Mouse (Mus musculus) layer of hippocampus, adult 2 months (tissue): ENCODE measurements around the gene Gm21915. TPM values are rescaled to one million over a fixed set of nuclear protein-coding genes. Genes with fewer than 3 reads are reported as not detected.

Experiments used
- DNase-seq, 2 experiments: peaks; one replicate each; pipeline ENCODE4 v3.0.0; 2022; ENCODE audit warnings: low spot score in 2 of 2
- H3K27ac ChIP-seq: fragments of 200-600 bp; 2 replicates; pipeline ENCODE4 v1.8.1; 2022
- H3K4me3 ChIP-seq: fragments of 200-600 bp; 2 replicates; pipeline ENCODE4 v1.8.1; 2022; ENCODE audit warnings: mild to moderate bottlenecking
- CTCF ChIP-seq: fragments of 200-600 bp; conservative IDR thresholded peaks from 2 replicates; pipeline ENCODE4 v1.8.1; 2022; ENCODE audit warnings: antibody characterized with exemption, mild to moderate bottlenecking, moderate library complexity
- total RNA-seq, 2 experiments: library from RNA; stranded (reverse); gene quantifications; 2 replicates each; pipeline ENCODE4 v1.2.3; 2021

The Gm21915 gene
- total RNA-seq, 2 experiments from 2014 or later, result not detected

- no peak overlapping the region for H3K4me3 ChIP-seq
- TF ChIP-seq CTCF, result no peak
- DNase-seq, result no peak
- no peak overlapping the region for H3K27ac ChIP-seq
These were observed 30.8 kb upstream of the Gm21915 start for GRCm38 (mm10) chr9:40639536-40640187.

GRCm38 (mm10) chr9:40641318-40641717 is 29.1 kb upstream of the Gm21915 start:
- no peak for DNase-seq
- Histone ChIP-seq H3K4me3 (no peak overlapping the region), H3K27ac (no peak overlapping the region)
- TF ChIP-seq CTCF, result no peak

- Histone ChIP-seq H3K4me3 (no peak overlapping the region), H3K27ac (no peak overlapping the region)
- TF ChIP-seq CTCF, result no peak
These were observed 27.8 kb upstream of the Gm21915 start for GRCm38 (mm10) chr9:40642470-40643220.

GRCm38 (mm10) chr9:40649444-40649843 is 21.0 kb upstream of the Gm21915 start:
- Histone ChIP-seq H3K27ac (no peak overlapping the region), H3K4me3 (no peak overlapping the region)
- no peak for DNase-seq
- no peak for TF ChIP-seq CTCF

More at GRCm38 (mm10) chr9:40642470-40643220, 27.8 kb upstream of the Gm21915 start:
- DNase-seq, result no peak

GRCm38 (mm10) chr9:40649983-40650382 is 20.4 kb upstream of the Gm21915 start:
- Histone ChIP-seq H3K4me3 (no peak overlapping the region), H3K27ac (no peak overlapping the region)
- DNase-seq, result no peak
- no peak for TF ChIP-seq CTCF

GRCm38 (mm10) chr9:40651239-40651859 is 19.1 kb upstream of the Gm21915 start:
- H3K27ac ChIP-seq, result no peak overlapping the region
- TF ChIP-seq CTCF, result no peak
- H3K4me3 ChIP-seq, result no peak overlapping the region
- no peak for DNase-seq

- no peak for TF ChIP-seq CTCF
- no peak for DNase-seq
- Histone ChIP-seq H3K27ac (no peak overlapping the region), H3K4me3 (no peak overlapping the region)
These were observed 17.7 kb upstream of the Gm21915 start for GRCm38 (mm10) chr9:40652757-40653156.

GRCm38 (mm10) chr9:40666190-40666803 is 4.1 kb upstream of the Gm21915 start:
- DNase-seq, result no peak
- no peak overlapping the region for H3K27ac ChIP-seq
- no peak for TF ChIP-seq CTCF
- no peak overlapping the region for H3K4me3 ChIP-seq

- no peak overlapping the region for H3K4me3 ChIP-seq
- TF ChIP-seq CTCF, result no peak
- no peak overlapping the region for H3K27ac ChIP-seq
- no peak for DNase-seq
These were observed 1.0 kb downstream of the Gm21915 start for GRCm38 (mm10) chr9:40671323-40671930.

- no peak overlapping the region for H3K27ac ChIP-seq
- DNase-seq, result no peak
- TF ChIP-seq CTCF, result no peak
These were observed 5.0 kb downstream of the Gm21915 start for GRCm38 (mm10) chr9:40675203-40675958.

GRCm38 (mm10) chr9:40678653-40679052 is 8.2 kb downstream of the Gm21915 start:
- no peak for DNase-seq
- TF ChIP-seq CTCF, result no peak
- Histone ChIP-seq H3K27ac (no peak overlapping the region), H3K4me3 (no peak overlapping the region)

More at GRCm38 (mm10) chr9:40675203-40675958, 5.0 kb downstream of the Gm21915 start:
- no peak overlapping the region for H3K4me3 ChIP-seq
